Mouse (Mus musculus) heart, embryonic 12.5 days (tissue): ENCODE measurements around the gene Pcsk2. TPM values are rescaled to one million over a fixed set of nuclear protein-coding genes. Genes with fewer than 3 reads are reported as not detected.
A peak's percentile ranks its signal among the peaks of the same experiment; 100 is the strongest.

Experiments used
- ATAC-seq: fragments of 200-750 bp; cut with Nextera tagmentation; 2 replicates; pipeline ENCODE4 v1.8.0; 2017; ENCODE audit warnings: moderate TSS enrichment, moderate library complexity; ENCODE audit not compliant: insufficient number of reproducible peaks, low FRiP score
- H3K27ac ChIP-seq: fragments of 300-500 bp; sonication (generic); 2 replicates; pipeline ENCODE4 v1.5.1; 2016; ENCODE audit warnings: mild to moderate bottlenecking, moderate library complexity; ENCODE audit not compliant: poor library complexity, severe bottlenecking
- H3K27me3 ChIP-seq: fragments of 300-500 bp; sonication (generic); replicated peaks from 2 replicates; pipeline ENCODE4 v1.6.1; 2016; ENCODE audit warnings: mild to moderate bottlenecking, moderate library complexity
- H3K36me3 ChIP-seq: fragments of 300-500 bp; sonication (generic); 2 replicates; pipeline ENCODE4 v1.6.1; 2016; ENCODE audit warnings: mild to moderate bottlenecking, moderate library complexity
- H3K4me1 ChIP-seq: fragments of 300-500 bp; sonication (generic); replicated peaks from 2 replicates; pipeline ENCODE4 v1.6.1; 2016; ENCODE audit warnings: mild to moderate bottlenecking
- H3K4me2 ChIP-seq: fragments of 300-500 bp; sonication (generic); 2 replicates; pipeline ENCODE4 v1.6.1; 2016; ENCODE audit warnings: mild to moderate bottlenecking, moderate library complexity
- H3K4me3 ChIP-seq: fragments of 300-500 bp; sonication (generic); 2 replicates; pipeline ENCODE4 v1.5.1; 2016; ENCODE audit warnings: mild to moderate bottlenecking
- H3K9ac ChIP-seq: fragments of 300-500 bp; sonication (generic); 2 replicates; pipeline ENCODE4 v1.6.1; 2016; ENCODE audit warnings: mild to moderate bottlenecking, moderate library complexity
- H3K9me3 ChIP-seq: fragments of 300-500 bp; sonication (generic); replicated peaks from 2 replicates; pipeline ENCODE4 v1.6.1; 2016; ENCODE audit warnings: mild to moderate bottlenecking, moderate library complexity
- WGBS: fragments of 180-500 bp; shearing (Covaris S2); methylation state at CpG from one replicate; pipeline ENCODE4 v1.1.7; 2016; 5-methylcytosine and 5-hydroxymethylcytosine counted together
- polyA plus RNA-seq: library from polyadenylated mRNA; unstranded; fragments of >200 nt; fragmentation: Nextera tagmentation; extraction: Ambion mirVana; gene quantifications from 2 replicates; pipeline ENCODE4 v1.2.1, GENCODE M21; 2016

Gene Pcsk2
- polyA plus RNA-seq, 1 experiment from 2014 or later, result not detected

DNA sequence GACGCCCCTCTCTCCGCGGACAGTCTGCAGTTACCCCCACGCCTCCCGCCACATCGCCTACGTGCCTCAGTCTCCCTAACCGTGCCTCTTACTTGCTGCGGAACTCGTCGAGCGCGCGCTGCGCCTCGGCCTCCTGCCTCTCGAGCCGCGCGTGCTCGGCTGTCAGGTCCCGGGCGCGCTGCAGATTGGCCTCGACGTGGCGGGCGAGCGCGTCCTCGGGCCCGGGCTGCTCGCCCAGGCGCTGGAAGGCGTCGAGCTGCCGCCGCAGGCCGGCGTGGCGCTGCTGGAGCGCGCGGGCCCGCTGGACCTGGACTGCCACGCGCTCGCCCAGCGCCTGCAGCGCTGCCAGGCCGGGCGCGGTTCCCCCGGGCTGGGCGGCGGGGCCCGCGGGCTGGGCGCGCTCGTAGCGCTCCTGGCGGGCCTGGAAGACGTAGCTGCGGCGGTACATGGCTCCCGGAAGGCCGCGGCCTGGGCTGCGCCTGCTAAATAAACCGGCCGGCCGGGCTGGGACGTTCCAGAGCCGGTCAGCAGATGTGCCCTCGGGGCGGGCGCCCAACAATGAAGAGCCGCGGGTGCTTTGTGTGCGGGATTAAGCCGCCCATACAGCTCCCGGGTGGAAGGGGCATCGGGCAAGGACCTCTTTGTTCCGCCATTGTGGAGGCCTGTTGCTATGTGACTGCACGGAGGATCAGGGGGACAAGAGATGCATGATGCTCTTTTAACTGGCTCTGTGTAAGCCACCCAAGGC lies 316.7 kb downstream of the Pcsk2 start, which contains the start of gene Bfsp1:
Bfsp1 (minus strand) TSS at position 690 of the 748 bp plus-strand sequence.
- H3K4me2 ChIP-seq, result peak within 1 kb of the TSS; percentile 73
- H3K36me3 ChIP-seq, result no peaks in the 10 kb centered on the region
- no peaks in the 10 kb centered on the region for H3K27me3 ChIP-seq
- H3K9ac ChIP-seq, result peak within 1 kb of the TSS; percentile 85
- H3K4me3 ChIP-seq, result peak within 1 kb of the TSS; percentile 51
- peak within 1 kb of the TSS; percentile 1; the same call in 1 of the 2 replicates for H3K27ac ChIP-seq
- WGBS, result 4% methylated on average over 86 of the region's 86 CpGs
- peak; percentile 78 for ATAC-seq
- no peaks in the 10 kb centered on the region for H3K9me3 ChIP-seq
- 0 out of 2 replicates have a peak, but pooled peaks cover 3% of the 10 kb centered on the region for H3K4me1 ChIP-seq

- no peak for ATAC-seq
- Histone ChIP-seq H3K27ac (no peak overlapping the region), H3K4me1 (0 out of 2 replicates have a peak, but pooled peaks cover 4% of the 10 kb centered on the region), H3K4me3 (no peak overlapping the region), H3K4me2 (no peak overlapping the region), H3K27me3 (no peaks in the 10 kb centered on the region), H3K36me3 (no peaks in the 10 kb centered on the region), H3K9ac (no peak overlapping the region), H3K9me3 (no peaks in the 10 kb centered on the region)
- 64% methylated on average over 8 of the region's 8 CpGs for WGBS
Observed at GRCm38 (mm10) chr2:143864600-143864999, 318.6 kb downstream of the Pcsk2 start.
